Mouse (Mus musculus) heart, embryonic 13.5 days (tissue): Measurements from ENCODE around the gene Pdk3. TPM values are rescaled to one million over a fixed set of nuclear protein-coding genes. Genes with fewer than 3 reads are reported as not detected.

Experiments
- polyA plus RNA-seq: library from polyadenylated mRNA; unstranded; fragments of >200 nt; fragmentation: Nextera tagmentation; extraction: Ambion mirVana; gene quantifications from 2 replicates; pipeline ENCODE4 v1.2.1, GENCODE M21; 2015

Pdk3 gene
- polyA plus RNA-seq, 1 experiment from 2014 or later = 130 TPM

Other genes with a start within 250 kb of the Pdk3 start
- 9.8 and 10.8 TPM in 2 replicates for gene Pola1, start 200.0 kb downstream of the Pdk3 start, polyA plus RNA-seq
- gene Pcyt1b, start 177.3 kb downstream of the Pdk3 start, polyA plus RNA-seq = 1.5 and 1.8 TPM in 2 replicates
- not detected in 2 replicates for gene AU015836, start 136.5 kb upstream of the Pdk3 start, polyA plus RNA-seq